Mouse (Mus musculus) kidney, postnatal 4 days (tissue): ENCODE results near the gene S100b.

Source experiments
- DNase-seq, 2 experiments: peaks; one replicate each; pipeline ENCODE4 v3.0.0; 2021; ENCODE audit warnings: mixed read lengths in 2 of 2

S100b gene

DNA sequence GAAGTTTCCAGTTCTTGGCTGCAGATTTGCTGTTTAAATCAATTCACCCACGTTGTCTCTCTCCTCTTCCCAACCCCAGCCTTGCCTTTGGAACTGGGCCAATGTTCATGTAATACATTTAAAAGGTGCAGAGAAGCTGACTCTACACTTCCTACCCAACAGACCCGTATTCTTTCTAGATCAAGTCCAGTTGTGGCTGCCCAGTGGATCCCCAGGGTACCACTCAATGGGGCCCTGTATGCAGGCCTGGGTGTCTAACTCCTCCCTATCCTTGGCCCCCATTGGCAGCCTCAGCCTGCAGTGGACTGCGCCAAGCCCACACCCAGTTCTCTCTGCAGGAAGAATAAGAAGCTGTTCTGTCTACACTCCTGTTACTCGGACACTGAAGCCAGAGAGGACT, at the start of gene S100b:
TSS of gene S100b (plus strand) at position 318 of the 400 bp plus-strand sequence.
- DNase-seq: peak in 1 of 2 experiments; percentile 35

DNA sequence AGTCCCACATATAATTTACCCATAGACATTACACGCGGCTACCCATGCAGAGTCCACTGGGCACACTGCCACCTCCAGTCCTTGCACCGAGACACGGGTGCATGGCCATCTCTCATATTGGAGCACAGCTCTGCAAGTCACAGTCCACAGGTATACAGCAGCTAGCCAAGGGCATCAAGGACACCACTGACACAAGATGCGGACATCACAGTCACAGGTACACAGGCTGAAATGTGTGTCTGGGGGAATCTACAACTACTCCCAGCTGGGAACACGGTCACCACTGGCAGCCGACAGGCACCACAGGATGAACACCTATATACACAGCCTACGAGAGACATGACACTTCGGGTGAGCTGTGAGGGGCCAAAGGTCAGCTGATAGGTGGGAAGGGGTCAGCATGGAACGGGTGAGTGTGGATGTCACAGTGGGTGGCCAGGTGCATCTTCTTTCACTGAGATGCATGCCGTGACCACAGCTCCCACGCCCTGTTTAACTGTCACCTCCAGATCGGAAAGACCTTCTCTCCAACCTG, 46.3 kb upstream of the S100b start:
- no peak for DNase-seq

DNA sequence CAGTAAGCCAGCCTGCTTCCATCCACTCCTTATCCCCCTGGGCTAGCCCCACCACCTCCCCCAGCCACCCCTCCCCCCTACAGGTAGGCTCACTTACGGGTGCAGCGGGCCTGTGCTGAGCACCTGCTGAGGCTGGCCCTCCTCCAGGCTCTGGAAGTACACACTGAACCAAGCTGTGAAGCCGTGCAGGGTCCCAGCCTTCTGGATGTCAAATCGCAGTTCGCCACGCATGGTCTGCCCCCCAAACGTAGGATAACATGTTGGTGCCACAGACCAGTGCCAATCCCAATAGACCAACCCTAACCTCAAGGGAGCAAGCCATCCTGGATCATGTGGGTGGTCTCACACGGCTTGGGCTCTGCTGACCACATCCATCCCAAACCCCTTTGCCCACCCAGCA, 44.4 kb upstream of the S100b start:
- DNase-seq: no peak

DNA sequence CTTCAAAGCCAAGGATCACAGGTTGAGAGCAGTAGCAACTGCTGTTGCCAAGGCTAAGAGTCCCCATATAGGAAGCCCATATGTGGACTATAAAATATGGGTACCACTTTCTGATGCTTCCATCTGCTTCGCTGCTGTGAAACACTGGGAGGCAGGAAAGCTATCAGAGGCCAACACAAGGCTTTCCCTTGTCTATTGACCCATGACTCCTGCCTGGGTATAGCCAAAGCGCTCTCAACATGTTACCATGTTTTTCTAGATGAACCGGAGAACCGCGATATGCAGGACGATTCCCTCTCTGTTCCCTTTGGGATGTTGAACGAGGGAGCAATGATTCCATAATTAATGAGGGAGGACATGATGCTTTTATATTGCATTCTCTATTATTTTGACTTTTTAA, 42.8 kb upstream of the S100b start:
- DNase-seq: no peak

GRCm38 (mm10) chr10:76212121-76212520, 41.5 kb upstream of the S100b start:
- no peak for DNase-seq

GRCm38 (mm10) chr10:76214161-76214560, 39.5 kb upstream of the S100b start:
- no peak for DNase-seq

DNA sequence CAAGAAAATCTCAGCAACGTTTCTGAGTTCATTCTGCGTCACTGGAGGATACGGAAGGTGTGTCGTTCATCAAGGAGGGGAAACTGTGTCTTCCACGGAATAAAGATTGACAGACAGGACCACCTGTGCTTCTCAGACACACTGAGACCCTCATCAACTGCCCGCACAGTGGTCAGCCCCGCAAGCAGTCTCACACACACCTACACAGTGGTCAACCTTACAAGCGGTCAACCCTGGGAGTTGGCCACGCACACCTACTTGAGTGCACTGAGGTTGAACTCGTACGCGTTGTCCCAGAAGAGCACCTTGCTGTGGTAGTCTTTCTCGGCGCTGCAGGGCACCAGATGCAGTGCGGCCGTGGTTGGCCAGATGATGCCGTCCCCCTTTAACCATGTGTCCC, 36.6 kb upstream of the S100b start:
- no peak for DNase-seq

DNA sequence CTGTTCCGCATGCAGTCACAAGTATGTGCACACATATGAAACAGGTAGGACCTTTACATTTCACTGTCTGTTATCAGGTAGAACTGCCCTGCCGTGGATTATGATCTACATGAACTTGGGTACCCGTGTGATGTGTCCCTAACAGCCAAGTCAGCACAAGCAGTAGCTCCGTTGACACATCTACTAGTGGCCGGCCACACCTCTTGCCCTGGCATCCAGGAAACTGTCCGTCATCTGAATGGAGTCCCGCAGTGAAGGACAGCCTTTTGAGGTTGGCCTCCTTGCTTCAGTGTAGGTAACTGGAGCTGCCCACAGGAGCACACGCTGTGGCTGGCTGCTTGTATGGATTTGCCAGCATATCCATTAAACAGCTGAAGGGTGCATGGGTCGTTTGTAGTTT, 35.4 kb upstream of the S100b start:
- no peak for DNase-seq

- DNase-seq: no peak
These were observed 27.7 kb upstream of the S100b start for GRCm38 (mm10) chr10:76225944-76226343.

DNA sequence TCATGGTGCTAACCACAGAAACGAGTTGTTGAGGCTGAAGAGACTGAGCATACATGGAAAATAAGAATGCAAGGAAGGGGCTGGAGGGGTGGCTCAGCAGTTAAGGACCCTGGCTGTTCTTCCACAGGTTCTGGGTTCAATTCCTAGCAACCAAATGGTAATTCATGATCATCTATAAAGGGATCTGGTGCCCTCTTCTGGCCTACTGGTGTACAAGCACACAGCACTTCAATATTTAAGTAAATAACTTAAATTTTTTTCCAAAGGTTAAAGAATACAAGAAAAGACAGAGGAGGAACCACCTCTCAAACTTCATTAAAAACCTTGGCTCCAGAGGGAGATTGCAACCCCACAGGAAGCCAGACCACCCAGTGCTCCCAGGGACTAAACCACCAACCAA, 24.0 kb upstream of the S100b start:
- DNase-seq: no peak

DNA sequence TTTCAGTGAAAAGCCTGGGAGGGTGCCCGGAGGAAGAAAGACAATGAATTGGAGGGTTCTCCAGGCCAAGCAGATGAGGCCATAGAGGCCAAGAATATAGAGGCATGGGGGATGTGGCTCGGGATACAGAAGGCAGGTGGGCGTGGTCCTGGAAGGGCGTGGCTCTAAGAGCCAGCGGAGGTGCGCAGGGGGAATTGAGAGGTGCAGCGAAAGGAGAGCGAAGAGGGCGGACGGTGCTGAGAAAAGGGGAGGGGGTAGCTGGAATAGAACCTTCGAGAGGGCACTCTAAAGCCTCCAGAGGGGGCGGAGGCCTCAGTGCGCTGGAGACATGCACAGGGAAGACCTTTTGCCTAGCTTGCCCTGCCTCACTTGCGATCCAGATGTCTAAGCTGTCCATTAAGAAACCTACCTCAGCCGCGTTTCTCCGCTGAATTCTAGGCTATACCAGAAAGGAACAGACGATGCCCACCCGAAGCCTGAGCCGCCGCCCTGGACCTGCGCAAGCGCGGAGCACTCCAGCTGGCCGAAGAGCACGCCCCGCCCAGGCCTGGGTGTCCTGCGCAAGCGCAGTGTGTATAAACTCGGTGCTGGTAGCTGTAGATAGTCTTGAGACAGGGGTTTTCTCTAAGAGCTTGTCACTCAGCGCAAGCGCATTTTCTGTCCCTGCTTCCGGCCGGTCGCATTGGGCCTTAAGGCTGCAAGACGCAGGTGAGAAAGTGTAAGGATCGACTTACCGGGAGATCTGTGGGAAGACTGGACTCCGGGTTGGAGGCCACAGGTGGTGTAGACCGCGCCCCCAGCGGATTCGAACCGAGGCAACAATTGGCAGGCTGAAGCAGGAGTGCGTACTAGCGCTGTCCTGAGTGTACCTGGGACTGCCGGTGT, 16.1 kb upstream of the S100b start, which contains the start of gene Prmt2:
TSS of gene Prmt2 (minus strand) at position 525 of the 885 bp plus-strand sequence.
- peak; percentile 92 to 95 for DNase-seq

DNA sequence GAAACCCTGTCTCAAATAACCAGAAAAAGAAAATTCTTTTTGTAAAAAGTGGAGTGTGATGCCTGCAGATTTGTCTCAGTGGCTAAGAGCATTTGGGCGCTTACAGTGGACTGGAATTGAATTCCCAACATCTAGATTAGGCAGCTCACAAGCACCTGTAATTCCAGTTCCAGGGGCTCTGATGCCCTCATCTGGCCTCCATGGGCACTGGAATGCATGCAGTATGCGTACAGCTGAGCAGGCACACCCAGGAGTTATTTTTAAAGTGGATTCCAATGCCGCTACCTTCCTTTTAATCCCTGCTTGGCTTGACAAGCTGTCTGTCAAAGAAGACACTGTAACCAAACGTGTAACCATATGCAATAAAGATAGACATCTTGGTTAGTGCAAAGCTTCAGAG, 14.3 kb upstream of the S100b start:
- DNase-seq: no peak

GRCm38 (mm10) chr10:76245106-76245505, 8.5 kb upstream of the S100b start:
- no peak for DNase-seq

GRCm38 (mm10) chr10:76246601-76247000, 7.1 kb upstream of the S100b start:
- no peak for DNase-seq

GRCm38 (mm10) chr10:76247960-76248646, 5.5 kb upstream of the S100b start:
- DNase-seq: no peak

DNA sequence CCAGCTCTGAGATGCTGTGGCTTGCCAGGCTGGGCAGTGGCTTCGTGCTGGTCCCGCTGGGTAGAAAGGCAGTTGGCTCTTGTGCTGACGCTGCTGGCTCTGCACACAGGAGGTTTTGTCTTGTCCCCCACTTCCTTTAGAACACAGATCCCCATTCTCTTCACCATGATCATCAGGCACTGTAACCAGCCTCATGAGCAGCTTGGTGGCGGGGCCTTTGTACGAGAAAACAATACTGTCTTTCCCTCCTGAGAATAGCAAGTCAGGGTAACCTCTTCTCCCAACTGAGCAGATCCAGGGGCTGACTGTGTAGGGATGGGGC, 5.0 kb upstream of the S100b start:
- no peak for DNase-seq

GRCm38 (mm10) chr10:76250870-76251269, 2.8 kb upstream of the S100b start:
- no peak for DNase-seq

DNA sequence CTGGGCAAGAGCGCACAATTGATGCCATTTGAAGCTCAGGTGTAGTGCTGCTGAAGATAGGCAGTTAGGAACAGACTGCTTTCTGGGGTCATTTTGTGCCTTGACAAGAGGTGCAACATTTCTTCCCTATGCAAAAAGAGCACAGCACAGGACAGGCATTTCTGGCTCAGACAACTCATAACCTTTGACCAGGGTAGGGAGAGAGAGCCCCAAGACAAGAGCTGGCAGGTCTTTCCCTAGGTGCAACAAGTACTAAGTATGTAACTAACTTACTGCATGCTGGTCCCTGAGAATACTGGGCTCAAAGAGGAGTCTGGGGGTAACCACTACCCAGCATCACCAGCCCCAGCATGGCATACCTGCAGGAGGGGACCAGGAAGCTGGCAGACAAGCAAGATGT, 574 bp upstream of the S100b start:
- no peak for DNase-seq

DNA sequence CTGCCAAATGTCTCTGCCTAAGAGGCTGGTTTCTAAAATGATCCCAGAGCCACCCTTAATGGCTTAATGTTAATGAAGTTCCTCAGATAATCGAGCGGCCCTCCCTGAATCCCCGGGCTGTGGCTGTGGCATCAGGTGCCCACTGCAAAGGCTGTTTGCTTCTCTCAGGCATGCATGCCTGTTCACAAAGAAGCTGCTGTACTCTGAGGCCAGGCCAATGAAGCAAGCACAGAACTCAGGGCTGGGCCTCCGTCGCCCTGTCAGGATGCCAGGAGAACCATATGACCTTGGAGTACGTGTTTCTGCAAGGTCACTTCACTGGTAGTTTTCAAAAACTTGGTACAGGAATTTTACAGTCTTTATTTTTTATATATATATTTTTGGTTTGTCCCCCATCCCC, 2.0 kb downstream of the S100b start:
- no peak for DNase-seq

DNA sequence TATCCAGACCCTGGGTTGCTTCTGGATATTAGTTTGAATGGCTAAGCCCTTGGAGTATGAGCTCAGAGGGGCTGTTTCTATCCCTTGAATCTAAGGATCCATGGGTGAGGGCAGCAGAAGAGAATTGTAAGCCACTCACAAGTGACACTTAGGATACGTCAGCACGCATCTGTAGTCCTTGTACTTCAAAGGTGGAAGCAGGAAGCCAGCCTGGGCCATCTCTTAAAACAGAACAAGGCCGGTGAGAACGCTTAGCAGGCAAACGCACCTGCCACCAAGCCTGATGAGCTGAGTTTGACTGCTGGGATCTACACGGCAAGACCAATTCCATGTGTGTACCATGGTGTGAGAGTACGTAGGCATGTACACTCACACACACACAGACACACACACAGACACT, 3.6 kb downstream of the S100b start:
- DNase-seq: no peak

DNA sequence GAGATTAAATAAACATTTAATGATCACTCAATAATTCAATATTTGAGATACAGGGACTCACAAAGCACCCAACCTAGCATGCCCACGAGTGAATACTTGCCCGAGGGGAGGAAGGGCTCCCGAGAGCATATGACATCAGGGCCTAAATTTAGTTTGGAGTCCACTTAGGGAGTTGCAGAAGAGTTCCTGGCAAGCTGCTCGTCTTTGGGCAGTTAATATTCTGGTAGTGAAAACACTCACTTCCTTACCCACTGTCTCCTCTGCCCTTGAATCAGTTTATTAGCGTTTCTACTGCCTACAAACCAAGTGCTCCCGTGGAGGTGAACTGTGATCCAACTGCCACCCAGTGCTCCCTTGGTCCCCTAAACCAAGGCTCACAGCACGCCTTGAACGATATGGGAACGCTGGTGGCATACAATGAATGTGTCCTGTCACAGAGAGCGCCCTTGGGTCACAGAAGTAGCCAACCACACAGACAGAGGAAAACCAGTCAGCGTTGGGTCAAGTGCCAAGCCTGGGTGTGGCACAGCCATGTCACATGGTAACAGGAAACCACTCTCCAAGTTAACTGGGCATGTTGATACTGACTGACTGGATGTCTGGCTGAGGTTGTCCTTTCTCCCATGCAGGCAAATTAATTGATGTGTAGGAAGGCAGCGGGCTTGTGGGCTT, 4.2 kb downstream of the S100b start:
- DNase-seq: peak; percentile 30 to 46

DNA sequence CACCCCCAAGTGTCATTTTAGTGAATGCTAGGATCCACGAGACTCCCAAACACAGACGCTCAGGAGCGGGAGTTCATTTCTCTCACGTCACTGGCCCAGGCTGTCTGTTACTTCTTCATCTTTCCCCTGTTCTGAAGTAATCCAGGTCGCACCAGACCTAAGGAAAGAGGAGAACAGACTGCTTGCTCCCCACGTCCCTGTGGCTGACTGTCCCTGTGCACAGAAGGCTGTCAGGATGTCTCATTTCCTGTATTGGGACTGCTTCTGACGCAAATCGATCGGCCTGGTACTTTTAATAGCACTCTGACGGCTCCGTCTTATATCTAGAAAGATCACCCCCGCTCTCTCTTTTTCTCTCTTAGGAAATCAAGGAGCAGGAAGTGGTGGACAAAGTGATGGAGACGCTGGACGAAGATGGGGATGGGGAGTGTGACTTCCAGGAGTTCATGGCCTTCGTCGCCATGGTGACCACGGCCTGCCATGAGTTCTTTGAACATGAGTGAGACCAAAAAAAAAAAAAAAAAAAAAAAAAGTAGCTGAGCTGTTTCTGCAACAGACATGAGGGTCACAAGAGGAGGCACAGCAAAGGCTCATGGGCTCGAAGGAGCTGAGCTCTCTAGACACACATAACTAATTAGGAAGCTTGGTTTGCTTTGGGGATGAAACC, 6.0 kb downstream of the S100b start:
- DNase-seq: peak in 1 of 2 experiments; percentile 44
